Mouse (Mus musculus) liver, adult 2 months (tissue): ENCODE measurements at regions not wholly inside any gene's neighbourhood (a gene's known extent, or its start where the extent isn't known, plus 50 kb on each side); places are given as distances from the start of the nearest gene placed in this dataset.

ENCODE experiments used
- CTCF ChIP-seq: fragments of 200-500 bp; IDR thresholded peaks from 2 replicates; pipeline ENCODE4 v1.5.1; 2011; ENCODE audit warnings: low read depth, low read length, control low read depth
- POLR2A ChIP-seq: fragments of 200-500 bp; IDR thresholded peaks from 2 replicates; pipeline ENCODE4 v1.6.1; 2011; ENCODE audit warnings: low read length, control low read depth; ENCODE audit not compliant: insufficient read depth; ENCODE audit errors: extremely low read depth

DNA sequence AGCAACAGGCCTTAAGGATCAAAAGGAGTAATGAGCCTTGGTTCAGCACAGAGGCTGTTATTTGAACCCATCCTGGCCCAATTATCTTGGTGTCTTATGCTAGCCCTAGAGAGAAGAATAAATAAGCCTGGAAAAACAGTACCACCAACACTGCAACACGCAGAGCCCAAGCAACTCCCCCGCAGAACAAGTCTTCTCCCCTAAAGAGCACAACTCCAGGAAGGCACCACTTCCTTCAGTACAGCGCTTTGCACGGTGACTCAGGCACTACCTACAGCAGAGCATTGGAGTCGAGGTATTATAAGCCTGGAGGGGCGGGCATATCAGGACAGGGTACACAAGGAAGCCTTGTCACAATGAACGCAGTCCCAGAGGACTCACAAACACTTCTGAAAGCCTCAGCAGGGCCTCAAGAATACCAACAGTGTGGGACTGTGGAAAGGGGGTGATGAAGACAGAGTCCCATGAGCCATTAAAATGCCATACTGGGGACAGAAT lies 62.9 kb upstream of the Arhgap5 start:
- TF ChIP-seq CTCF: no peak
- no peak for TF ChIP-seq POLR2A
